Mouse (Mus musculus): Measurements from ENCODE around the gene Thra. TPM values are rescaled to one million over a fixed set of nuclear protein-coding genes. Genes with fewer than 3 reads are reported as not detected.

Gene Thra
- polyA plus RNA-seq, 1 experiment from 2014 or later: 13.3 TPM

DNA sequence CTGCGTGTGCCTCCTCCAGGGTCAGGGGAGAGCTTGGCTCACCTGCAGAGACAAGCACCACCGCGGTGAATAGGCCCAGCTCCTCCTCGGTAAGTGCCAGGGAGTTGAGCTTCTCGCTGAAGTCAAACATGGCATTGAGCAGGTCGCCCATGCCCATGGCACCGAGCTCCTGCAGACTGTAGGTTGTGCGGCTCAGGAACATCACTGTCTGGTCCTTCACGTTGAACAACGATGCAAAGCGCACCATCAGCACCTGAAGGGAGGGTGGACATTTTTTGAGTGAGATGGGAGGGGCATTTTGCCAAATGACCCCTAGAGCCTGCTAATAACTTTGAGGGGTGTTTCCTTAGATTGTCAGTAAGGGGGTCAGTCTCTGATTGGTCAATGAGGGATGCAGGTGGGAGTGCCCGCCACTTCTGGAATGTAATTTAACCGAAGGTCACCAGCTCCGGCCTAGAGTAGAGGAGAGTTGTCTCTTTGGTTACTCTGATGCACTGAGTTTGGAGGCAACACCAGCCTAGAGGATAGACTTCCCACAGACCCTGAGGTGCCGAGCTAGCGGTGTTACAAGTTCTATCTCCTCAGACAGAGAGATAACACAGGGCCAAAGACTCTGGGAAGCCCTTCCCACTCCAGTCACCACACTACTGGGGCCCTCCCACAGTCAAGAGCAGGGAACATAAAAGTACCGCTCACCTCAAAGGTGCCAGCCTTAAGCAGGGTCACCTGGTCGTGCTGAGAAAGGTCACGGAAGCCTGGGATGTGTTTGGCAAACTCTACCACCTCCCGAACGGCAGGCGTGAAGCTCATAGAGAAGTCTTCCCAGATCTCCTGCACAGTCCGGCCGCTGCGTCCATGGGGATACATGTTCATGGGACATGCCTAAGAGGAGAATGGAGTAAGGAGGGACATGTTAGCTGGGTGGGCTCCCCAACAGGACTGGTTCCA, 28.8 kb downstream of the Thra start:
- H3K9me3 ChIP-seq (replicated peaks): no peaks in the 10 kb centered on the region
- WGBS (ENCODE audit: insufficient replicate concordance): 71% methylated on average over 25 of the region's 25 CpGs
- peak overlapping the region; percentile 78 for H3K9ac ChIP-seq
- peaks cover 41% of the 10 kb centered on the region for H3K36me3 ChIP-seq
- peak overlapping the region; percentile 94 for H3K27ac ChIP-seq
- no peaks in the 10 kb centered on the region for H3K27me3 ChIP-seq (replicated peaks)
- peak overlapping the region; percentile 60 for H3K4me3 ChIP-seq
- peak overlapping the region; percentile 78 for H3K4me2 ChIP-seq
- peak; percentile 1; the same call in 1 of the 2 replicates for ATAC-seq
- H3K4me1 ChIP-seq: peaks cover 96% of the 10 kb centered on the region

DNA sequence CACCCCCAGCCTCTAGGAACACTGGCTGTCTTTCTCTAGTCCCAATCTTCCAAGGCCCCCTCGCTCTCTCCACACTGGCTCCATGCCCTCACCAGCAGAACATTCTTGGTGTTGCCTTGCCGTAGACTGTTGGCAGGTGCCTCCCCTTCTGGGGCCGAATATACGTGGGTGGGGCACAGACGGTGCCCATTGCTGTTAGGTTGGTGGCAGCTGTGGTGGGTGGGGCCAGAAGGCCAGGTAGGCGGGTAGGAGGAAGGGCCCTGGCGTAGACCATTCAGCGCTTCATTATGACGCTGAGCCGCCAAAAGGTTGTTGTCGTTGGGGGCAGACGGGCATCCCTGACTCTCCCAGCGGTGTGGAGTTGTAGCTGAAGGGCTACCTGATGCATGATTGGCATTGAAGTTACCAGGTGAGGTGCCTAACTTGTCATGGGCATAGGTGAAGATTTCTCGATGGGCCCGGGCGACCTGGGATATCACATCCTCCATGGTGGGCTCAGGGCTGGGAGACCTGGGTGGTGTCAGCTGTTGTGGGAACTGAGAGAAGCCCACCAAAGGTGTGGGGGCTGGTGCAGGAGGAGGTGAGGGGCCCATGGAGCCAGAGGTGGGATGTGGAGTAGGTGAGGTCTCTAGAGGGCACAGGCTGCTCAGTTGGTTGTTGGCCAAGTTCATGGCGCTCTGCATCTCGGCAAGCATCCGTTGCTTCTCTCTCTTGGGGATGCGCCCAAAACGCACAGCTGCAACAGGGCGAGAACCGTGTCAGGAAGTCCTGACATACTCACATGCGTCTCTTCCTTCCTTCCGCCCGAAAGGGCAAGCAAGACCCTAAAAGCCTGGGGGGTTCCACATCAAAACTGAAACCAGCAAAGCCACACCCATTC, 29.9 kb downstream of the Thra start:
- Histone ChIP-seq H3K27ac (peak overlapping the region; percentile 94; the same call in 1 of the 2 replicates), H3K9ac (no peak overlapping the region), H3K4me1 (peaks cover 97% of the 10 kb centered on the region), H3K4me2 (no peak overlapping the region), H3K36me3 (peaks cover 32% of the 10 kb centered on the region), H3K9me3 (replicated peaks) (no peaks in the 10 kb centered on the region), H3K27me3 (replicated peaks) (no peaks in the 10 kb centered on the region), H3K4me3 (no peak overlapping the region)
- ATAC-seq: no peak
- WGBS (ENCODE audit: insufficient replicate concordance): 86% methylated on average over 26 of the region's 26 CpGs

DNA sequence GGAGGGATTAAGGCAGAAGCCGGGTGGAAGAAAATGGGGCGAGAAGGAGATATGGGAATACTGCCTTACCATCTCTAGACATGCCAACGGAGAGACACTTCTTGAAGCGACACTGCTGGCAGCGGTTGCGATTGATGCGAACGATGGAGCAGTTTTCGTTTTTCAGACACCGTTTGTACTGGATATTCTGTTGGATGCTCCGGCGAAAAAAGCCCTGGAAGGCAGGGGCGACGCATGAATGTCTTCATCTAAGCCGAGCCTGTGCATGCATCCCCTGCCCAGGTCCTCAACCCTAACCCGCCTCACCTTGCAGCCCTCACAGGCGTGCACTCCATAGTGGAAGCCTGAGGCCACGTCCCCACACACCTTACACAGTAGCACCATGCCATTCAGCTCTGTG, 30.7 kb downstream of the Thra start:
- no peaks in the 10 kb centered on the region for H3K27me3 ChIP-seq (replicated peaks)
- no peak overlapping the region for H3K4me3 ChIP-seq
- 89% methylated on average over 18 of the region's 18 CpGs for WGBS (ENCODE audit: insufficient replicate concordance)
- ATAC-seq: no peak
- H3K9me3 ChIP-seq (replicated peaks): no peaks in the 10 kb centered on the region
- H3K4me1 ChIP-seq: peaks cover 97% of the 10 kb centered on the region
- no peak overlapping the region for H3K9ac ChIP-seq
- peaks cover 29% of the 10 kb centered on the region for H3K36me3 ChIP-seq
- 0 out of 2 replicates have a peak overlapping the region, but pooled peaks have one; percentile 2 for H3K27ac ChIP-seq
- no peak overlapping the region for H3K4me2 ChIP-seq

DNA sequence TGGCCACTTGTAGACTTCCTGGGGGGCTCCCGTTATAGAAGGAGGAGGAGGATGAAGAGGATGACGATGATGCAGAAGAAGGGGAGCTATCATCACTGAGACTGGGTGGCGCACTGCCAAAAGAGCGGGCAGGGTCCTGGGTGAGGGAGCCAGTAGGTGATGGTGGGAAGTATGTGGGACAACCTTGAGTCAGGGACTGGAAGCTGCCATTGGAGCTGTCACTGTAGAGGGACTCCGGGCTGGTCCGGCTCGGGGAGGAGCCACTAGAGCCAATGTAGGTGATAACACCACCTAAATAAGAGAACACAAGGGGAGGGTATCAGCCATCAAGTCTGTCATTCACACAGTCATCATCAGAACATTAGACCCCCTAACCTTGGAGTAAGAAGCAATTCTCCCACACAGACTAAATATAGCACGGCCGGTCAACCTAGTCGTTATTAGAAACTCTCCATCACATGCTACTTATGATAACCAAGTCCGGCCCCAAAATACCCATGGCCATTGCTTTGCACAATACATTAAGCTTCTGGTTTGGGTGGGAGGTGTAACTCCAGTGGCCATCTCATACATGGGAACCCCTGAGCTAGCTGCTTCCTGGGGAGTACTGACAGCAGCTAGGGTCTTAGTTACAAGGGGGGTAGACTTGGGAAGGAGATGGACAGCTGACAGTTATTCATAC, 31.5 kb downstream of the Thra start:
- Histone ChIP-seq H3K27me3 (replicated peaks) (no peaks in the 10 kb centered on the region), H3K9me3 (replicated peaks) (no peaks in the 10 kb centered on the region), H3K4me3 (no peak overlapping the region), H3K9ac (0 out of 2 replicates have a peak overlapping the region, but pooled peaks have one; percentile 22), H3K4me1 (peaks cover 97% of the 10 kb centered on the region), H3K4me2 (peak overlapping the region; percentile 84; the same call in 1 of the 2 replicates), H3K36me3 (peaks cover 29% of the 10 kb centered on the region), H3K27ac (peak overlapping the region; percentile 77)
- 79% methylated on average over 11 of the region's 11 CpGs for WGBS (ENCODE audit: insufficient replicate concordance)
- no peak for ATAC-seq

DNA sequence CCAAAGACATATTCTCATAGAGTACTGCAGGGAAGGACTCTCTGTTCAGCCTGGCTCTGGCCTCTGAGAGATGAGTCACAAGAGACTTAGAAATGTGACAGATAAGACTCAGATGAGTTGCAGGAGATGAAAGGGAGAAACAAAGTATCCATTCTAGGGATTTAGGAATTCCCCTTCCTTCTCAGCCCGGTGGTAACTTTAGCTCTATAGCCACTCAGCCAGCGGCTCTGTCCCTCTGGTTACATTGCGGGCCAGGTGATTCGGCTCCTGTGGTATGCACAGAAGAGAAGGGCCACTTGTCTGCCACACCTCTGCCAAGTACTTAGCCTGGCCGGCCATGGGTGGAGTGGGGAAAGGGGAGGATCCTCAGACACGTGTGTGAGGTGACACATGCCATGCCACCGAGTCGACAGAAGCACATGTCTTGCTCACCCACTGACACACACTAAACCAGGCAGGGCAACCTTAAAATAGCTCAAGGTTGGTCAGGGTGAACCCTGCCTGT, 32.3 kb downstream of the Thra start:
- 46% methylated on average over 8 of the region's 8 CpGs for WGBS (ENCODE audit: insufficient replicate concordance)
- Histone ChIP-seq H3K9ac (0 out of 2 replicates have a peak overlapping the region, but pooled peaks have one; percentile 56), H3K4me3 (no peak overlapping the region)

DNA sequence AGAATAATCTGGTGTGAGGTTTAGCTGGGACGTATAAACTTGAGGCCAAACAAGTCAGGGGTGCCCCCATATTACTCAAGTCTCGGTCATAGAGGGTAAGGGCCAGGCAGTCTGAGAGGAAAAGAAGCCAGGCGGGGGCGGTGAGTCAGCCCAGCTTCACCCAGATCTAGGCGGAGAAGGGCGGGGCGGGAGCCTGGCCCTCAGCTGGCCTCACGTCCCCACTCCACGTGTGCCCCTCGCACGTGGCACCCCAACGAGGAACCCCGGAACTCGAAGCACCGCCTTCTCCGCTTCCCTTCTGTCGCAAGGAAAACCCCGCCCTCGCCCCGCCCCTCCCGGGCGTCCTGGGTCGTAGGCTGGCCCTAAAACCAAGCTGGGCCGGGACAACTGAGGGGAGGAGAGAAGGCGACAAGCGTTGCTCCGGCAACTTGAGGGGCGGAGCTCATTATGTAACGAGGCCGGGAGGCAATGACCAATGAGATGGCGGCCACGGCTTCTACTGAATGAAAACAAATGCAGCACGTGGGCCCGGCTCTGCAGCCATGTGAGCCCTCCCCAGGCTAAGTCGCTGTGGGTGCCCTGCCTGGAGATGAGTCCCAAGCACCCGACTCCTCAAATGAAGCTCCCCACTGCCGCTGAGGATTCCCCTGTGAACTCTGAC, 33.3 kb downstream of the Thra start:
- H3K4me1 ChIP-seq: peaks cover 91% of the 10 kb centered on the region
- WGBS (ENCODE audit: insufficient replicate concordance): under 1% methylated on average over 35 of the region's 37 CpGs
- H3K9ac ChIP-seq: peak overlapping the region; percentile 59; the same call in 1 of the 2 replicates
- peak overlapping the region; percentile 84 for H3K4me2 ChIP-seq
- peak overlapping the region; percentile 77 for H3K27ac ChIP-seq
- no peaks in the 10 kb centered on the region for H3K27me3 ChIP-seq (replicated peaks)
- no peaks in the 10 kb centered on the region for H3K9me3 ChIP-seq (replicated peaks)
- peak; percentile 87 for ATAC-seq
- peak overlapping the region; percentile 45 for H3K4me3 ChIP-seq
- H3K36me3 ChIP-seq: peaks cover 29% of the 10 kb centered on the region

More for the DNA sequence above, 32.3 kb downstream of the Thra start:
- H3K27me3 ChIP-seq (replicated peaks): no peaks in the 10 kb centered on the region
- no peaks in the 10 kb centered on the region for H3K9me3 ChIP-seq (replicated peaks)
- H3K4me2 ChIP-seq: peak overlapping the region; percentile 84
- peaks cover 97% of the 10 kb centered on the region for H3K4me1 ChIP-seq
- peaks cover 29% of the 10 kb centered on the region for H3K36me3 ChIP-seq
- no peak for ATAC-seq
- H3K27ac ChIP-seq: peak overlapping the region; percentile 77

DNA sequence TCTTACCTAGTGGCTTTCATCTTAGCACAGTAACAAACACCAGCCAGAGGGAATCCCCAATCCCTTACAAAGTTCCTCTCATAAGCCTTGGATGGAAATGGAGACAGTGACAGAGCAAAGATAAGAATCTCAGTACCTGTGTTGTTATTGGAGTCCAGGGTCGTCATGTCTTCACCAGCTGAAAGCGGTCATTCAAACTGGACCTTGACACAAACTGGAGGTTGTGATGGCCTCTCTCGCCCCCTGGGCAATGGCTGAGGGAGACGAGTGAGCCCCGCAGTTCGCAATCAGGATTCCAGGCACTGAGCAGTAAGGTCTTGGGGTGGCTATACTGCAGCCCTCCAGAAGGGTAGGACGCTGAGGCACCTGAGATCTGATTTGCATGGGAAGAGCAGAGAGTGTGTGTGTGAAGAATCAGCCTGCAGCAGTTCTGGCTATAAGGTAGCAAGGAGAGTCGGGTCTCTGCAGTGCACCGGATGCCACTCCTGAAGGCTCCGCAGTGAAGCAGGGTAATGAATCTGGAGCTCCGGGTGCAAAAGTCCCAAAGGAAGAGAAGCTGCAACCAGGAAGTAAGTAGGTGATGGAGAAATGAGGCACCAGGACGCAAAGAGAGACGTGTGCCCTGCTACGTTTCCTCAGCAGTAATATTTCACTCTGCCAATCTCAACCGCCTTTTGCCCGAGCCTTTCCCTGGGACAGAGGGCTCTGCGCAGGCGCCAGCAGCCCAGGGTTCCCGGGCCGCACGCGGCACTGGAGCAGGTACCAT, 34.3 kb downstream of the Thra start, which contains the start of gene Nr1d1:
Gene Nr1d1 (minus strand): TSS at position 752 of the 766 bp plus-strand sequence.
- H3K4me2 ChIP-seq: peak within 1 kb of the TSS; percentile 84
- no peaks in the 10 kb centered on the region for H3K9me3 ChIP-seq (replicated peaks)
- H3K27me3 ChIP-seq (replicated peaks): no peaks in the 10 kb centered on the region
- H3K4me3 ChIP-seq: peak within 1 kb of the TSS; percentile 45
- ATAC-seq: no peak
- peaks cover 81% of the 10 kb centered on the region for H3K4me1 ChIP-seq
- H3K9ac ChIP-seq: peak within 1 kb of the TSS; percentile 59
- WGBS (ENCODE audit: insufficient replicate concordance): 1% methylated on average over 22 of the region's 22 CpGs
- peak within 1 kb of the TSS; percentile 78 for H3K27ac ChIP-seq
- H3K36me3 ChIP-seq: peaks cover 19% of the 10 kb centered on the region

DNA sequence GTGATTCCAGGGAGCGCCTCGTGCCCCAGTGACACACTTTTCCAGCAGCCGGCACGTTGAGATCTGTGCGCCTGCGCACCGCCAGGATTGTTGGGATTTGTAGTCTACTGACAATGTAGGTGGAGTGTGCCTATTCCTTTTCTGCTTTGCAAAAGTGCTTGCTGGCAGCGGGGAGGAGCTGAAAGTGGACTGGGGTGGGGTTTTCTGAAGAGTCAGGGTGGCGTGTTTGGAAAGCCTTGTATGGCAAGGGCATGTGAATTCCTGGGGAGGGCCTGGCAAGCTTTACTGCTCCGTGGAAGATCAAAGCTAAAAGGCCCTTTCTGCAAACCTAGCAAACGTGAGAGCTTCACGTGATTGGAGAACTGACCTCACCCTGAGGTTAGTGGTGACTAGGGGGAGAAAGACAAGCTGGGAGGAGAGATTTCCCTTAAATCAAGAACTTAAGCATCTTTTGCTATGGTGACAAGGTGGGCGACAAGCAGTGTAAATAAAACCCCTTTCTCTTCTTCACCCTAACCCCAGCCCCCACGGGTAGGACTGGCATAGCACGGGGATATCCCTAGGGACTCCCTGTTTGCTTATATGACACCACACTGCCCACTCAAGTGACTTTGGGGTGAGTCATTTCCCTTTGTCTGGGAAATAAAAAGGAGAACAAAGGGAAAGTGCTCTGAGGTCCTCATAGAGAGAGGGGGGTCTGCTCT, 35.1 kb downstream of the Thra start:
- H3K27me3 ChIP-seq (replicated peaks): no peaks in the 10 kb centered on the region
- 5% methylated on average over 15 of the region's 15 CpGs for WGBS (ENCODE audit: insufficient replicate concordance)
- H3K4me1 ChIP-seq: peaks cover 74% of the 10 kb centered on the region
- H3K4me2 ChIP-seq: peak overlapping the region; percentile 84
- peak overlapping the region; percentile 45 for H3K4me3 ChIP-seq
- H3K9ac ChIP-seq: peak overlapping the region; percentile 59
- no peaks in the 10 kb centered on the region for H3K9me3 ChIP-seq (replicated peaks)
- H3K36me3 ChIP-seq: peaks cover 12% of the 10 kb centered on the region
- H3K27ac ChIP-seq: peak overlapping the region; percentile 78
- ATAC-seq: peak; percentile 50

DNA sequence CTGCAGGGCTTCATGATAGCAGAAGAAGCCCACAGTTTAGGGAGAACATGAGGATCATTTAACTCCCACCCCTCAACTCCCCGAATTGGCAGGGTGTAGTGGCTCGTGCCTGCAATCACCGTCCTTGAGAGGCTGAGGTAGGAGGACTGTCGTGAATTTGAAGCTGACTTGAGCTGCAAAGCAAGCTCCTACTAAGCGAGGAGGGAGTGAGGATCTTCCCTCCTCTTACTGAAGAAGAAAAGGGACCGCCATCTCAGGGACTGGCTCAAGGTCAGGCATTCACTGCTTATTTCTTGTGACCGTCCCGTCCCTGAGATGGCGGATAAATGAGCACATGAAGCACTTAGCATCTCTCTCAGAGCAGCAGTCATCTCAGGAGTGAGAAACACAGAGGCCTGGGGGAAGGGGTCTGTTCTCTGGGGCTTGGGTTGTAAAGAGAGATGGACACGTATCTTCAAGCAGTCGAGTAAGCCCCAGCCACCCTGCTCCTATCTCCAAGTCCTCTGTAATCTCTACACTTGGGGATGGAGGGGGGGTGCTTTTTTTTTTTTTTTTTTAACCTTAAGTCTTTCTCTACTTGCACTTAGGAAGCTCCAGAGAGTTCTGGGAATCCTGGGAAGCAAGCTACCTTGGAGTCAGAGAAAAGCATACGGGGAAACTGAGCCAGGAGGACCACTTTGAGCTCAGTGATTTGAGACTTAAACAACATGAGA, 35.8 kb downstream of the Thra start:
- Histone ChIP-seq H3K9me3 (replicated peaks) (no peaks in the 10 kb centered on the region), H3K27me3 (replicated peaks) (no peaks in the 10 kb centered on the region), H3K9ac (peak overlapping the region; percentile 49; the same call in 1 of the 2 replicates), H3K36me3 (peaks cover 5% of the 10 kb centered on the region; the same call in 1 of the 2 replicates), H3K4me3 (peak overlapping the region; percentile 45), H3K4me2 (peak overlapping the region; percentile 84), H3K27ac (peak overlapping the region; percentile 78), H3K4me1 (peaks cover 69% of the 10 kb centered on the region)
- WGBS (ENCODE audit: insufficient replicate concordance): 39% methylated on average over 12 of the region's 12 CpGs
- no peak for ATAC-seq

All from liver, embryonic 12.5 days (tissue).